15 mouse cellular contexts compared by ENCODE assay signal in the genomic region with DNA sequence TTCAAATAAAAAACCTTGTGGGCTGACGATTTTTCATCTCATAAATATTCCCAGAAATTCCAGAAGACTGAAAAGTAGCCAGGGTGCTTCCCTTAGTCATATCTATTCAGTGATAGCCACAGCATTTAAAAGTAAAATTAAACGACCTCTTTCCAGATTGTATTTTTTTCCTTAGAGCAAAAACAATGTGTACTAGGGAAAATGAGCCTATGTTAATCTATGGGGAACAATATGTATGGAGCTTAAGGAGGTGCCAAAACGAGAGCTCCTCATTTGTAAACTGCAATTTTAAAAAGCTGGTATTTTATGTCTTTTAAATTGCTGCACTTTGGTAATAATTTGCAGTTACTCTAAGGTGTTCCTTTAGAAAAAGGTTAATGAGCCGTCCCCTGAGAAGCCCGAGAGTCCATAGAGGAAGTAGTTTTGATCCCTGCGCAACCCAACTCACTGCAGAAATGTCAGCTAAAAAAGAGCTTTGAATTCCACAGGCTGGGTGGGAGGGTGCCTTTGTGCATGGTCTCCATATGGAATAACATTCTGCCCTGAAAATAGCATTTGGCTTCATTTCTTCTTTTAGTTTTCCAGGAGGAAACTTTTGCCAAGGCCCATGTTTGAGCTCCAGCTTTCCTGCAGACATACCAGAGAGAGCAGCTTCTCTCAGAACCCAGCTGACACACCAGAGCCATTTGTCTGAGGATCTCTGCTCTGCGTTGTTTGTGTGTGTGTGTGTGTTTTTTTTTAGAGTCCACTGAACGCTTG.
DNase-seq lines count a peak whose midpoint lies in the region; ATAC-seq and TF ChIP-seq lines count a peak whose summit lies in the region.
"Had no signal": no experiment of that assay in that cellular context is flagged by ENCODE, and none has a peak within 500 bp of the region (broad histone marks: within the 10 kb centered on the region; RNA-seq: fewer than 3 reads in every experiment).

No protein-coding gene starts in this region.

- no peak overlapping the region for H3K9ac ChIP-seq in forebrain, embryonic 14.5 days (ENCODE audit: low read length)
- H3K9ac ChIP-seq in forebrain, embryonic 12.5 days = no peak overlapping the region
- H3K9ac ChIP-seq in MEL (ENCODE audit: control insufficient read depth, low read depth, low read length, poor library complexity, severe bottlenecking) = no peak overlapping the region
- H3K9ac ChIP-seq: heart, embryonic 12.5 days; neural tube, embryonic 15.5 days had no signal

- no peak overlapping the region for H3K27ac ChIP-seq in forebrain, embryonic 14.5 days (ENCODE audit: low read depth, low read length)
- no peak overlapping the region for H3K27ac ChIP-seq in forebrain, embryonic 12.5 days
- H3K27ac ChIP-seq in MEL (ENCODE audit: control insufficient read depth, low read depth, low read length) = no peak overlapping the region
- peak overlapping the region; percentile 66 for H3K27ac ChIP-seq in left cerebral cortex, adult 2 months
- H3K27ac ChIP-seq: neural tube, embryonic 15.5 days had no signal

- no peak for TF ChIP-seq RAD21 in MEL (IDR thresholded peaks at IDR 0.05; ENCODE audit: low read depth, low read length)

- TF ChIP-seq POLR2A in MEL (IDR thresholded peaks at IDR 0.05; ENCODE audit: control insufficient read depth in 1 of 2, insufficient read depth in 1 of 2, low read depth in 1 of 2, low read length in 2 of 2, poor library complexity in 1 of 2) = no peak

- 28% methylated on average over 8 of the region's 8 CpGs for WGBS in forebrain, embryonic 14.5 days
- WGBS in forebrain, embryonic 12.5 days = 44% methylated on average over 8 of the region's 8 CpGs

- H3K27me3 ChIP-seq in forebrain, embryonic 14.5 days (replicated peaks; ENCODE audit: control insufficient read depth, insufficient read depth, low read length) = no peaks in the 10 kb centered on the region
- no peaks in the 10 kb centered on the region for H3K27me3 ChIP-seq in forebrain, embryonic 12.5 days
- H3K27me3 ChIP-seq in MEL (ENCODE audit: control insufficient read depth in 1 of 2, insufficient read depth in 2 of 2, low read length in 2 of 2) = no peaks in the 10 kb centered on the region
- H3K27me3 ChIP-seq: heart, embryonic 12.5 days; neural tube, embryonic 15.5 days had no signal

- H3K79me2 ChIP-seq in MEL (ENCODE audit: control insufficient read depth, insufficient read depth, low read length, poor library complexity) = no peaks in the 10 kb centered on the region

- no peak for TF ChIP-seq CTCF in MEL (IDR thresholded peaks at IDR 0.05 in 2 of 3, conservative IDR thresholded peaks at IDR 0.05 in 1 of 3; ENCODE audit: control insufficient read depth in 1 of 3, insufficient read depth in 1 of 3, low read depth in 2 of 3, low read length in 3 of 3, poor library complexity in 1 of 3, severe bottlenecking in 1 of 3)
- no peak for TF ChIP-seq CTCF in left cerebral cortex, adult 2 months (IDR thresholded peaks at IDR 0.05)

- H3K4me1 ChIP-seq in forebrain, embryonic 14.5 days (ENCODE audit: control insufficient read depth, insufficient read depth, low read length) = no peaks in the 10 kb centered on the region
- H3K4me1 ChIP-seq in forebrain, embryonic 12.5 days = no peaks in the 10 kb centered on the region; the same call in none of the 2 replicates
- H3K4me1 ChIP-seq in MEL (ENCODE audit: control insufficient read depth in 1 of 2, insufficient read depth in 2 of 2, low read length in 2 of 2) = peaks cover 15 to 24% of the 10 kb centered on the region in 2 experiments
- H3K4me1 ChIP-seq: neural tube, embryonic 15.5 days had no signal

- no peak; the same call in 1 of the 2 replicates for ATAC-seq in forebrain, embryonic 14.5 days
- no peak for ATAC-seq in forebrain, embryonic 12.5 days (ENCODE audit: low FRiP score)
- no peak for ATAC-seq in megakaryocyte progenitor cell, adult 5-6 weeks (replicated peaks; ENCODE audit: poor library complexity)
- ATAC-seq: hindbrain, embryonic 16.5 days had no signal

- peak; percentile 61 for DNase-seq in forebrain, embryonic 14.5 days (ENCODE audit: low spot score)
- peak; percentile 28 for DNase-seq in MEL (ENCODE audit: low read depth, low spot score)
- peak; percentile 50 to 57 for DNase-seq in cerebellum, postnatal 25 days
- no peak for DNase-seq in left cerebral cortex, adult 2 months (ENCODE audit: extremely low spot score in 1 of 2, low spot score in 2 of 2)
- DNase-seq in urinary bladder, adult 2 months (ENCODE audit: low spot score) = no peak
- DNase-seq in lung, postnatal 4 days = no peak
- DNase-seq: adrenal gland, postnatal 10 days; midbrain, embryonic 14.5 days; thymus, postnatal 36 days had no signal

- no peak overlapping the region for H3K4me2 ChIP-seq in forebrain, embryonic 14.5 days (ENCODE audit: low read length)
- no peak overlapping the region for H3K4me2 ChIP-seq in forebrain, embryonic 12.5 days
- H3K4me2 ChIP-seq: heart, embryonic 12.5 days; neural tube, embryonic 15.5 days had no signal

- TF ChIP-seq EP300 in MEL (IDR thresholded peaks at IDR 0.05; ENCODE audit: low read depth in 1 of 2, low read length in 2 of 2) = no peak

- H3K36me3 ChIP-seq in forebrain, embryonic 14.5 days (ENCODE audit: control insufficient read depth, insufficient read depth, low read length) = no peaks in the 10 kb centered on the region
- no peaks in the 10 kb centered on the region for H3K36me3 ChIP-seq in forebrain, embryonic 12.5 days (replicated peaks)
- peaks cover 0 to 34% of the 10 kb centered on the region in 2 experiments; a peak in 2 of 4 replicates for H3K36me3 ChIP-seq in MEL (ENCODE audit: control insufficient read depth in 1 of 2, insufficient read depth in 2 of 2, low read length in 2 of 2)
- H3K36me3 ChIP-seq: G1E; heart, embryonic 12.5 days; neural tube, embryonic 15.5 days had no signal

- intact Hi-C loops in left cerebral cortex, adult 2 months (cut with DNase I) = no loop called here

- H3K4me3 ChIP-seq in forebrain, embryonic 14.5 days (ENCODE audit: low read depth, low read length) = no peak overlapping the region
- no peak overlapping the region for H3K4me3 ChIP-seq in forebrain, embryonic 12.5 days (replicated peaks)
- H3K4me3 ChIP-seq in MEL (ENCODE audit: control insufficient read depth in 1 of 2, insufficient read depth in 1 of 2, low read depth in 2 of 2, low read length in 2 of 2) = no peak overlapping the region
- no peak overlapping the region for H3K4me3 ChIP-seq in left cerebral cortex, adult 2 months
- H3K4me3 ChIP-seq: heart, embryonic 12.5 days; neural tube, embryonic 15.5 days had no signal

- no peaks in the 10 kb centered on the region for H3K9me3 ChIP-seq in forebrain, embryonic 14.5 days (replicated peaks; ENCODE audit: control insufficient read depth, low read length)
- H3K9me3 ChIP-seq in forebrain, embryonic 12.5 days = no peaks in the 10 kb centered on the region
- H3K9me3 ChIP-seq in MEL (replicated peaks; ENCODE audit: insufficient read depth, low read length) = no peaks in the 10 kb centered on the region
- H3K9me3 ChIP-seq: G1E; heart, embryonic 12.5 days; neural tube, embryonic 15.5 days had no signal

TF ChIP-seq in MEL, 35 proteins besides CTCF, POLR2A, EP300 and RAD21:
- TF ChIP-seq GABPA (IDR thresholded peaks at IDR 0.05; ENCODE audit: low read depth, low read length) (no peak), SMC3 (IDR thresholded peaks at IDR 0.05; ENCODE audit: low read depth, low read length) (no peak), NELFE (IDR thresholded peaks at IDR 0.05; ENCODE audit: low read depth, low read length) (no peak), TCF12 (IDR thresholded peaks at IDR 0.05; ENCODE audit: low read depth, low read length) (no peak), ZNF384 (IDR thresholded peaks at IDR 0.05; ENCODE audit: low read depth, low read length) (no peak), ELF1 (IDR thresholded peaks at IDR 0.05; ENCODE audit: low read depth, low read length) (no peak), KAT2A (conservative IDR thresholded peaks at IDR 0.05; ENCODE audit: low read depth, low read length) (no peak), CHD1 (IDR thresholded peaks at IDR 0.05; ENCODE audit: low read depth, low read length) (no peak), ZC3H11A (IDR thresholded peaks at IDR 0.05; ENCODE audit: low read depth, low read length) (no peak), JUND (IDR thresholded peaks at IDR 0.05; ENCODE audit: low read depth, low read length) (no peak), ETS1 (IDR thresholded peaks at IDR 0.05; ENCODE audit: low read depth, low read length) (no peak), BHLHE40 (IDR thresholded peaks at IDR 0.05; ENCODE audit: borderline replicate concordance, low read depth, low read length) (no peak), E2F4 (IDR thresholded peaks at IDR 0.05; ENCODE audit: borderline replicate concordance, low read depth, low read length) (no peak), MXI1 (IDR thresholded peaks at IDR 0.05; ENCODE audit: low read depth, low read length) (no peak), POLR2AphosphoS2 (IDR thresholded peaks at IDR 0.05; ENCODE audit: low read length) (no peak)

Comparison
In these comparisons a context has a peak if more than half of its experiments do, and no peak if none do; other contexts are left out.
1. DNase-seq: peak in forebrain, embryonic 14.5 days (single experiment), MEL (single experiment) and cerebellum, postnatal 25 days (2 of 2); none in left cerebral cortex, adult 2 months (0 of 2), urinary bladder, adult 2 months (single experiment) and lung, postnatal 4 days (0 of 2).